Mouse (Mus musculus): ENCODE data around the gene Cldn6.

- TF ChIP-seq POLR2A (IDR thresholded peaks at IDR 0.05; ENCODE audit: low read depth, low read length) (no peak), CTCF (IDR thresholded peaks at IDR 0.05; ENCODE audit: extremely low read depth, insufficient read depth, insufficient read length, insufficient replicate concordance) (no peak)
Observed at GRCm38 (mm10) chr17:23675564-23676281, 3.3 kb upstream of the Cldn6 start.

Data from spleen, adult 2 months (tissue).